Mouse (Mus musculus): ENCODE measurements around the gene Bak1.
A peak's percentile ranks its signal among the peaks of the same experiment; 100 is the strongest.

The Bak1 gene

GRCm38 (mm10) chr17:27028909-27029308, at the start of gene Bak1:
Gene Bak1 (minus strand): TSS chr17:27029009.
- no peak for DNase-seq (ENCODE audit: low read depth in 2 of 2, low spot score in 2 of 2)

DNA sequence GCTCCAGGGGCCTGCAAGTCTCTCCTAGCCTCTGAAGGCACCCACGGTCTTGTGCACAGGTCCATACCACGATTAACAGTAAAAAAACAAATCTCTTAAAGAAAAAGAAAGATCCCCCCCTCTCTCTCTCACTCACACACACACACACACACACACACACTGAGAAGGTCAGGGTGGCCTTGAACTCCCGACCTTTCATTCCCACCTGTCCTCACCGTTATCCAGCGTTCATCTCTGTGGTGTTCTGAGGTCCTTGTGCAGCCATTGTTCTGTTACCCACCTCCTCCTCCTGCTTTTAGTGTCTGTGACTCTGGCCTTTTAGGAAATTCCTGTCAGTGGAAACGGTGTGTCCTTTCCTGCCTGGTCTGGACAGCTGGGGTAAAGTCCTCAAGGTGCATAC, 49.7 kb upstream of the Bak1 start:
- no peak for DNase-seq (ENCODE audit: low read depth in 2 of 2, low spot score in 2 of 2)

DNA sequence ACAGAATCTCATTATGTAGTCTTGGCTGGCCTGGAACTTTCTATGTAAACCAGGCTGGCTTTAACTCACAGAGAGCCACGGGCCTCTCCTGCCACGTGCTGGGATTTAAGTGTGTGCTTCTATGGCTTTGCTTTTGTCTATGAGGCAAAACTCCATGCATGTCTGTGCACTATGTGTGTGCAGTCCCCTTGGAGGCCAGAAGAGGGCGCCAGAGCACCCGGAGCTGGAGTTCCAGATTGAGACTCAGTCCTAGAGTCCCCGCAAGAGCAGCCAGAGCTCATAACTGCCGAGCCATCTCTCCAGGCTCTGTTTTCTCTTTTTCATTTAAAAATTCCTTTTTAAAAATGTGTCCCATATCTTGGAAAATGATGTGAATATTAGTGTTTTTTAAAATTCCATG, 49.1 kb upstream of the Bak1 start:
- DNase-seq (ENCODE audit: low read depth in 2 of 2, low spot score in 2 of 2): peak; percentile 34 to 48

- no peak for DNase-seq (ENCODE audit: low read depth in 2 of 2, low spot score in 2 of 2)
Observed at GRCm38 (mm10) chr17:27077133-27077532, 48.3 kb upstream of the Bak1 start.

- DNase-seq (ENCODE audit: low read depth in 2 of 2, low spot score in 2 of 2): peak in 1 of 2 experiments; percentile 31
Observed at GRCm38 (mm10) chr17:27074849-27075745, 46.3 kb upstream of the Bak1 start.

DNA sequence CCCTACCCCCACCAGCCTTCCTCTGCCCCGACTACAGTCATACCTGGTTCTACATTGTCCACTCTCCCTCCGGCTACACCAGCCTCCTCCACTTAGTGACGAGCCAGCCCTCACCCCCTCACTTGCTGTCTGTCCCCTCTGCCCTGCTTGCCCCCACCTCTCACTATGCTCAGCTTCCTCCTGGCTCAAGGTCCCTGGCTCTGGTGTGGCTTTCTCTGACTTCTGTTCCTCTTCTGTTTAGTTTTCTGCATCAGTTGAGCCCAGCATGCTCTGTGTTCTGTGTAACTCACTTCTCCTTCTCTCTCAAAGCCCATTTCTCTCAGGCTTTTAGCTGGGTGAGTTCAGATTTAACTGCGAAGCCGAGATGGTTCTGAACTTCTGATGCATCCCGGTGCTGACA, 45.4 kb upstream of the Bak1 start:
- DNase-seq (ENCODE audit: low read depth in 2 of 2, low spot score in 2 of 2): no peak

- DNase-seq (ENCODE audit: low read depth in 2 of 2, low spot score in 2 of 2): no peak
Observed at GRCm38 (mm10) chr17:27073778-27074177, 45.0 kb upstream of the Bak1 start.

GRCm38 (mm10) chr17:27073126-27073525, 44.3 kb upstream of the Bak1 start:
- DNase-seq (ENCODE audit: low read depth in 2 of 2, low spot score in 2 of 2): no peak

DNA sequence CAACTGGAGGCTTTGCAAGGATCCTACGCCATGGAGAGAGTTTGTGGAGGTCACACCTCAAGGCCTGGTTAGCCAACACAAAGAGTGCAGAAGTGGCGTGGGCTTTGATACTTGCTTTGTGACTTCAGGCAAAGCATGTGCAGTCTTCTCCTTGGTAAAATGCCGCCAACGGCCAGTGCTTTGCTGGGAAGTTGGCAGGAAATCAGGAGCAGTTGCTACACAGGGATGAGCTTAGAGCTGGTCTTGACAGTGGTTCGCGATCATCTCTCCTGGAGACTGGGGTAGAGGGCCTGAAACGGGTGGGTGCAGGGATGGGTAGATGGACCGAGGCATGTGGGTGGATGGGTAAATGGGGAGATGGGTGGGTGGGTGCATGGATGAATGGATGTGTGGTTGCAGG, 43.6 kb upstream of the Bak1 start:
- DNase-seq (ENCODE audit: low read depth in 2 of 2, low spot score in 2 of 2): no peak

- peak; percentile 30 to 46 for DNase-seq (ENCODE audit: low read depth in 2 of 2, low spot score in 2 of 2)
Observed at GRCm38 (mm10) chr17:27071630-27072029, 42.8 kb upstream of the Bak1 start.

GRCm38 (mm10) chr17:27070913-27071312, 42.1 kb upstream of the Bak1 start:
- DNase-seq (ENCODE audit: low read depth in 2 of 2, low spot score in 2 of 2): no peak

- DNase-seq (ENCODE audit: low read depth in 2 of 2, low spot score in 2 of 2): no peak
Observed at GRCm38 (mm10) chr17:27069071-27069470, 40.3 kb upstream of the Bak1 start.

DNA sequence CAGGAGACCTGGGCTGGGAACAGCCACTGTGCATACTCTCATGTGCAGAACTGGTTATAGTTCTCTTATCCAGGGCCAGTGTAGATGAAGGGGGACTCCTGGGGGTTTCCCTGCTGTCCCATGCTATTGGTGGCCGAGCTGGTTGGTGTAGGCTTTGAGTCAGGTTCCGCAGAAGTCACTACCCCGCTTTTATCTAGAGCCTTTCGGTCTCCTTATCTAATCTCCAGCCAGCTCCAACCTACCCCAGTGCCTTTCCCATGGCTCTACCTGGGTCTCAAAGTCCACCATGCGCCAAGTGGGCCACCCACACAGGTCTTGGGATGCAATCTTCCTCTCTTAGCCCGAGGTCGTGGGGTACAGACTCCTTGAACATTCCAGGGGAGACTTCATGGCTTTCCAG, 37.3 kb upstream of the Bak1 start:
- DNase-seq (ENCODE audit: low read depth in 2 of 2, low spot score in 2 of 2): no peak

DNA sequence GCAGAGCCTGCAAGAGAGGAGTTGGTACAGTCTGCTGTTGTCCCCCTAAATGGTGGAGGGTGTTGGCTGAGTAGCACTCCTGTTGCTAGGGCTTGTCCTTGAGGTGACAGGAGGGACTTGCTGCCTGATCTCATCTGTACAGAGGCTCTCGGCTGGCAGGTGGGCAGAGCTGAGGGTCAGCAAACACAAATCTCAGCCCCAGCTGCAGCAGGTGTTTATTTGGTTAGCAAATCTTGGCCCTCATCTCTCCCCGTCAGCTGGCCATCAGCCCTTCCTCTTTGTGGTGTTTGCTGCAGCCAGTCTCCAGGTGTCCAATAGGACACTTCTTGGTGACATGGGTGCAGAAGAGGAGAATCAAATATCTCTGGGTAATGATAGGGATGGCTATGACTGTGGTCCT, 35.4 kb upstream of the Bak1 start:
- DNase-seq (ENCODE audit: low read depth in 2 of 2, low spot score in 2 of 2): no peak

GRCm38 (mm10) chr17:27063717-27064116, 34.9 kb upstream of the Bak1 start:
- no peak for DNase-seq (ENCODE audit: low read depth in 2 of 2, low spot score in 2 of 2)

DNA sequence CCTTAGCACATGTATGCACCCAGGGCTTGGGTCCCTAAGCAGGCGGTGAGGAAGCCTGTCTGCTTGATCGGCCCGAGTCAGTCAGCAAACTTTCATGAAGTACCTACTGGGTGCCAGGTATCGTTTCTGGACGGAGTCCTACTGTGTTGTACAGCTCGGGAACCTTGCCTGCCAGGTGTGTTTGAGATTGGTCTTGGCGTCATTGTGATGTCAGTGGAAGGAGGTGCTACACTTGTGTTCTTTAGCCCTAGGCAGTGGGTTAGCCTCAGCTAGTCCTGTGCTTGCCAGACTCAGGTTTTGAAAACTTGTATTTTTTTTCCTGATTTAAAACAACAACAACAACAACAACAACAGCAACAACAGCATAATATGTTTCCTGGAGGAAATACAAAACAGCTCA, 33.9 kb upstream of the Bak1 start:
- no peak for DNase-seq (ENCODE audit: low read depth in 2 of 2, low spot score in 2 of 2)

GRCm38 (mm10) chr17:27061727-27062126, 32.9 kb upstream of the Bak1 start:
- no peak for DNase-seq (ENCODE audit: low read depth in 2 of 2, low spot score in 2 of 2)

GRCm38 (mm10) chr17:27060698-27061097, 31.9 kb upstream of the Bak1 start:
- no peak for DNase-seq (ENCODE audit: low read depth in 2 of 2, low spot score in 2 of 2)

- no peak for DNase-seq (ENCODE audit: low read depth in 2 of 2, low spot score in 2 of 2)
Observed at GRCm38 (mm10) chr17:27057517-27058055, 28.8 kb upstream of the Bak1 start.

GRCm38 (mm10) chr17:27056812-27057516, 28.2 kb upstream of the Bak1 start, which contains the start of gene Itpr3:
Gene Itpr3 (plus strand): TSS chr17:27057304.
- peak; percentile 63 to 69 for DNase-seq (ENCODE audit: low read depth in 2 of 2, low spot score in 2 of 2)

GRCm38 (mm10) chr17:27056170-27056569, 27.4 kb upstream of the Bak1 start:
- peak; percentile 67 to 79 for DNase-seq (ENCODE audit: low read depth in 2 of 2, low spot score in 2 of 2)

DNA sequence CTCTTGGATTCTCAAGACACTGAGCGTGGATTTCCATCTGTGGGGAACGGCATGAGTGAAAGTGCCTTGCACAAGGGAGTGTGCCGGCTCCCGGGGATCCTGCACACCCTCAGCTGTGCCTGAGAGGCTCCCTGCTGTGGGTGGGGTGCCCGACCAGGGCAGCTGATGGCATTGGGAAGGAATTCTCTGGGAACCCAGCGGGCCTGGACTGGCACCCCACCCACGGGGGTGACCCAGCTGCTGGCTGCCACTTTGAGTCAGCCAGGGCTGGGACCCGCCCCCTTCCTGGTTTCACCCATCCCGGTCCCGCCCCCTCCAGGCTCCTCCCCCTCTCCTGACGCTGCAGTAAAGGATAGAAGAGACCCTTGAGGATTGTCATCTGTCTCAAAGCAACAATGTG, 22.7 kb upstream of the Bak1 start:
- DNase-seq (ENCODE audit: low read depth in 2 of 2, low spot score in 2 of 2): no peak

All from CD8-positive naive resting alpha-beta T cell, adult 2 months (primary cell).